Mouse (Mus musculus) hindbrain, embryonic 11.5 days (tissue): ENCODE measurements around the gene Zcchc13. TPM values are rescaled to one million over a fixed set of nuclear protein-coding genes. Genes with fewer than 3 reads are reported as not detected.
"Not testable (repeated sequence)": the region's sequence is repeated elsewhere in the genome, so short reads cannot be mapped to it uniquely, and the experiment has no call there.

Experiments
- ATAC-seq: fragments of 200-750 bp; cut with Nextera tagmentation; 2 replicates; pipeline ENCODE4 v1.8.0; 2017; ENCODE audit warnings: mild to moderate bottlenecking, moderate TSS enrichment, moderate library complexity; ENCODE audit not compliant: low FRiP score
- DNase-seq: peaks from one replicate; pipeline ENCODE4 v3.0.0-alpha.2; 2015; ENCODE audit warnings: low spot score
- H3K27ac ChIP-seq: fragments of 300-500 bp; sonication (generic); 2 replicates; pipeline ENCODE4 v1.5.1; 2014; ENCODE audit warnings: mild to moderate bottlenecking, low read depth, low read length
- H3K27me3 ChIP-seq: fragments of 300-500 bp; sonication (generic); 2 replicates; pipeline ENCODE4 v1.6.1; 2014; ENCODE audit warnings: mild to moderate bottlenecking, low read length, moderate library complexity, mixed read lengths; ENCODE audit not compliant: control insufficient read depth, insufficient read depth
- H3K36me3 ChIP-seq: fragments of 300-500 bp; sonication (generic); 2 replicates; pipeline ENCODE4 v1.6.1; 2014; ENCODE audit warnings: mild to moderate bottlenecking, low read length, moderate library complexity, mixed read lengths; ENCODE audit not compliant: control insufficient read depth, insufficient read depth
- H3K4me1 ChIP-seq: fragments of 300-500 bp; sonication (generic); replicated peaks from 2 replicates; pipeline ENCODE4 v1.6.1; 2014; ENCODE audit warnings: low read length, mixed read lengths; ENCODE audit not compliant: control insufficient read depth, insufficient read depth
- H3K4me2 ChIP-seq: fragments of 300-500 bp; sonication (generic); replicated peaks from 2 replicates; pipeline ENCODE4 v1.6.1; 2014; ENCODE audit warnings: mild to moderate bottlenecking, low read depth, low read length
- H3K4me3 ChIP-seq: fragments of 300-500 bp; sonication (generic); 2 replicates; pipeline ENCODE4 v1.5.1; 2014; ENCODE audit warnings: low read depth, low read length
- H3K9ac ChIP-seq: fragments of 300-500 bp; sonication (generic); 2 replicates; pipeline ENCODE4 v1.6.1; 2014; ENCODE audit warnings: low read depth, low read length
- H3K9me3 ChIP-seq: fragments of 300-500 bp; sonication (generic); 2 replicates; pipeline ENCODE4 v1.6.1; 2016; ENCODE audit warnings: low read length; ENCODE audit not compliant: control insufficient read depth
- WGBS: fragments of 180-500 bp; shearing (Covaris S2); extraction: QIAGEN DNeasy Blood & Tissue Kit; methylation state at CpG from one replicate; pipeline ENCODE4 v1.1.7; 2014; 5-methylcytosine and 5-hydroxymethylcytosine counted together
- polyA plus RNA-seq: library from polyadenylated mRNA; unstranded; fragments of >200 nt; fragmentation: Nextera tagmentation; extraction: Ambion mirVana; gene quantifications from 2 replicates; pipeline ENCODE4 v1.2.1, GENCODE M21; 2014

Gene Zcchc13
- polyA plus RNA-seq, 1 experiment from 2014 or later = not detected

- H3K27me3 ChIP-seq, H3K4me3 ChIP-seq: not testable (repeated sequence)
- WGBS = 90% methylated on average over 10 of the region's 10 CpGs
Observed at GRCm38 (mm10) chrX:103664445-103664844, 34.1 kb downstream of the Zcchc13 start.

GRCm38 (mm10) chrX:103670245-103670644 is 39.9 kb downstream of the Zcchc13 start:
- ATAC-seq (no peak), DNase-seq (no peak)
- H3K27ac ChIP-seq = no peak overlapping the region
- H3K9me3 ChIP-seq = no peaks in the 10 kb centered on the region
- H3K4me2 ChIP-seq = no peak overlapping the region
- peaks cover 7% of the 10 kb centered on the region; the same call in 1 of the 2 replicates for H3K27me3 ChIP-seq
- no peak overlapping the region for H3K9ac ChIP-seq
- H3K4me3 ChIP-seq = no peak overlapping the region
- no peaks in the 10 kb centered on the region for H3K4me1 ChIP-seq
- no peaks in the 10 kb centered on the region for H3K36me3 ChIP-seq

More at GRCm38 (mm10) chrX:103664445-103664844, 34.1 kb downstream of the Zcchc13 start:
- H3K27ac ChIP-seq, DNase-seq, ATAC-seq, H3K36me3 ChIP-seq, H3K4me1 ChIP-seq, H3K9ac ChIP-seq, H3K4me2 ChIP-seq, H3K9me3 ChIP-seq: not testable (repeated sequence)

DNA sequence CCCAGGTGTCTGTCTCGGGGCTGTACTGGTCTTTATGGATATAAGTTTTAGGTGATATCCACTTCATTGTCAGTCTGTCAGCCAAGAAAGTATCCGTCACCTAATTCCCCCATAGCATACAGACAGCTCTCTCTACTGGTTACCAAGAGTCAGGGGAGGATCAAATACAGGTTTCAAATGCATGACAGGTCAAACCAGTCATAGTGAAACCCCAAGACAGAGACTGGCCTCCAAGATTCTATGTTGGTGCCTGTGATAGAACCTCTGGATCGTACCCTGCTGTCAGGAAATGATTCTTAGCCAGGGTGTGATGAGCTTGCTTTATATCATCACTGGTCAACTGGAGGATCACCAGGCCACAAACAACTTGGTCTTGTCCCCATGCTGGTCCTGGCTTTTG is 43.4 kb downstream of the Zcchc13 start:
- peaks cover 7% of the 10 kb centered on the region; the same call in 1 of the 2 replicates for H3K27me3 ChIP-seq
- H3K27ac ChIP-seq = no peak overlapping the region
- no peak overlapping the region for H3K4me3 ChIP-seq
- 81% methylated on average over 3 of the region's 3 CpGs for WGBS
- H3K4me1 ChIP-seq = no peaks in the 10 kb centered on the region
- no peak overlapping the region for H3K9ac ChIP-seq
- H3K9me3 ChIP-seq = no peaks in the 10 kb centered on the region
- ATAC-seq (no peak), DNase-seq (no peak)
- H3K36me3 ChIP-seq = no peaks in the 10 kb centered on the region
- no peak overlapping the region for H3K4me2 ChIP-seq

- H3K4me3 ChIP-seq = no peak overlapping the region
- H3K27me3 ChIP-seq = peaks cover 7% of the 10 kb centered on the region; the same call in 1 of the 2 replicates
- H3K4me1 ChIP-seq = no peaks in the 10 kb centered on the region
- 24% methylated on average over 2 of the region's 2 CpGs for WGBS
- DNase-seq (no peak), ATAC-seq (no peak)
- H3K9me3 ChIP-seq = no peaks in the 10 kb centered on the region
- no peak overlapping the region for H3K4me2 ChIP-seq
- H3K9ac ChIP-seq = no peak overlapping the region
- no peak overlapping the region for H3K27ac ChIP-seq
- no peaks in the 10 kb centered on the region for H3K36me3 ChIP-seq
Observed at GRCm38 (mm10) chrX:103674674-103675073, 44.3 kb downstream of the Zcchc13 start.

Other genes with a start within 250 kb of the Zcchc13 start
- gene Tsx, start 216.1 kb upstream of the Zcchc13 start, polyA plus RNA-seq = 0.45 and 0.51 TPM in 2 replicates
- not detected in 2 replicates for gene Gm26992, start 208.6 kb upstream of the Zcchc13 start, polyA plus RNA-seq
- 12.7 and 14.7 TPM in 2 replicates for gene Slc16a2, start 191.4 kb downstream of the Zcchc13 start, polyA plus RNA-seq